Mouse (Mus musculus) megakaryocyte, embryonic 14.5 days (primary cell): ENCODE data around the gene Pros1. TPM values are rescaled to one million over a fixed set of nuclear protein-coding genes. Genes with fewer than 3 reads are reported as not detected.

Experiments
- H3K27me3 ChIP-seq: replicated peaks from 2 replicates; pipeline ENCODE3; 2012; ENCODE audit warnings: inconsistent platforms
- H3K36me3 ChIP-seq: replicated peaks from 2 replicates; pipeline ENCODE3; 2012; ENCODE audit warnings: low read length, inconsistent platforms, mixed read lengths
- H3K4me1 ChIP-seq: 2 replicates; pipeline ENCODE4 v1.6.1; 2012; ENCODE audit warnings: inconsistent platforms
- H3K4me3 ChIP-seq: replicated peaks from 2 replicates; pipeline ENCODE3; 2012; ENCODE audit warnings: moderate library complexity, mild to moderate bottlenecking, inconsistent platforms
- H3K9me3 ChIP-seq: 2 replicates; pipeline ENCODE4 v1.6.1; 2012; ENCODE audit warnings: inconsistent platforms
- FLI1 ChIP-seq: IDR thresholded peaks from 2 replicates; pipeline ENCODE4 v1.6.1; 2012; ENCODE audit warnings: low read length, inconsistent platforms, mixed read lengths
- GATA1 ChIP-seq: IDR thresholded peaks from 3 replicates; pipeline ENCODE4 v1.6.1; 2012; ENCODE audit warnings: mixed read lengths, low read length, inconsistent platforms, borderline replicate concordance
- polyA plus RNA-seq: library from polyadenylated mRNA; stranded (reverse); fragments of >175 nt; gene quantifications from 2 replicates; pipeline ENCODE4 v1.2.3, GENCODE M21; 2012; ENCODE audit warnings: low replicate concordance; ENCODE audit not compliant: insufficient read depth

The Pros1 gene
- polyA plus RNA-seq = 6.5 and 8.4 TPM in 2 replicates

DNA sequence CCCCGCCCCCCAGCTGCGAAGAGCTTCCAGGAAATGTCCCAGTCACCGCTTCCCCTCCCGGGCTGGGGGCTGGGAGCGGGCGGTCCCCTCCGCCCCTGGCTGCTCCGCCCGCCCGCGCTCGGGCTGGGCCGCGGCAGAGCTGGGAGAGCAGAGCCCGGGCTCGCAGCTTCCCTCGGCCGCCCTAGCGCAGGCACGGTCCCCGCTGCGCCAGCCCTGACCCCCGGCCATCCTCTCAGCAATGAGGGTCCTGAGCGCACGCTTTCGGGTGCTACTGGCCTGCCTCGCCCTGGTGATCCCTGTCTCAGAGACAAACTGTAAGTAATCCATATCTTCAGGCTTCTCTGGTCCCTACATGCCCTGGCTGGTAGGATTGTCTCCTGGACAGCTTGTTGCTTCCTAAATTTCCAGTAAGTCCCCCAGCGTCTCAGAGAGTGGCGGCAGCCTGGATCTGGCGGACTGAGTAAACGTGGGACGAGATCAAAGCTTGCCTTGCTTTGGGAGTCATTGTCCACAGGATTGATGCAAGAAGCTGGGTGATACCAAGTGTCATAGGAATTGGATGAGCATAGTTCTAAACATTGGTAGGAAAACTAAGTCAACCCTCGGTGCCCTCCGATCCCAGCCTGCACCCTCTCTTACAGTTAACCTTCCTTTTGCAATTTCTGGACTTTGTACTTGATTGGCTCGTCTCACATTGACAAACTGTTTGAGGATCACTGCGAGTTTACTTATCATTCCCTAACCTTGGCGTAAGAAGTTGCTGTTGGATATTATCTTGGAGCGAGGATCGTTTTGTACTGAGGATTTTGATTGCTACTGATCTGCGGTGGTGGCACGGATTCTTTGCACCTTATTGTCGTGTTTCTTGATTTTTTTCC is at the start of gene Pros1:
Gene Pros1 (plus strand): TSS at position 117 of the 878 bp plus-strand sequence.
- Histone ChIP-seq H3K4me3 (peak within 1 kb of the TSS; percentile 90), H3K4me1 (peaks cover 43% of the 10 kb centered on the region), H3K9me3 (no peaks in the 10 kb centered on the region), H3K27me3 (no peaks in the 10 kb centered on the region), H3K36me3 (peaks cover 4% of the 10 kb centered on the region)
- no peak for TF ChIP-seq GATA1
- TF ChIP-seq FLI1 = no peak

DNA sequence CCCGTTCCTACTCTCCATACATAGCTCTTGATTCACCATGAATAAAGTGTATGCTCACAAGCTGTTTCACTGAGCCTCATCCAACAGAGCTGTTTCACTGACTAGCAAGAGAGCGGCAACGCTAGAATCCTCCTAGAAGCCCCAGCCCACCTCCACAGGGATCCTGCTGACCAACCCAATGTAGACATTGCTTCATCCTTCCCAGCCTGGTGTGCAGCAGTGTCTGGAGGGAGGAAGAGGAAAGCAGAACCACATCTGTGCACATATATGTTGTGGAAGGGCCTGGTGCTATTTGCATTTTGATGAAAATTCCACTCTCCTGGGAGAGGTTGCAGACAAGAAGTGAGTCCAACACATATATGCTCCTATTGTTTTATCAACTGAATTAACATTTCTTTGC is 49.5 kb upstream of the Pros1 start:
- Histone ChIP-seq H3K9me3 (no peaks in the 10 kb centered on the region), H3K4me1 (peaks cover 20% of the 10 kb centered on the region), H3K27me3 (no peaks in the 10 kb centered on the region), H3K4me3 (no peak overlapping the region), H3K36me3 (peaks cover 54% of the 10 kb centered on the region)
- TF ChIP-seq GATA1 (no peak), FLI1 (no peak)

DNA sequence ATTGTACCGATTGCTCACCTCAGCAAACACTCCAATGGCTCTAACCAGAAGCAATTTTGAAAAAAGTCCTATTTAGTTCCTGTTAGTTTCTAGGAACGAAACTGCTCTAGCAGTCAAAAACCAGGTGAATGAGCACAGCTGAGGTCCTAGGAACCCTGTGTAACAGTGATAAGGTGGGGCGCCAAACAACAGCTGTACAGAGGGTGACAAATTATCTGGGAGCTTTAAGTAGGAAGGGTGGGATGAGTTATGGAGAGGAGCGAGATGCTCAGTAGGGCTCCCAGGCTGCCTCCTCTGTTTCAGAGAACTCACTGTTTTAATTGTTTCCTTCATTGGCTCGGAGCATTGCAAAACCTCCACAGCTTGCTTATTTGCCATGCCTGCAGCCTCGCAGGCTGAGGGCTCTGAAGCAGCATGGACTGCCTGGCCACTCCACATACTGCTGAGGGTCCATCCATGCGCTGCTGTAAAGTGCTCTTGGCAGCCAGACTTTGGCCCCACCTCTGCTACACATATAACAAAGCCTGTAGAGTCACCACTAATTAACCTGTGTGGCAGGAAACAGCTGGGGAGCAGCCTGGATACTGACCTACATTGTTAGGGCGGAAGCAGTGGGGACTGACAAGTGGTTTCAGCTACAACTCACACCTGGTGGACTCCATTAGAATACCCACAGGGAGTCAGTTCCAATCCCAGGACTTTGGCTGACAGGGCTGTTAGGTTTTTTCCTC is 46.7 kb upstream of the Pros1 start:
- H3K4me1 ChIP-seq = peaks cover 18% of the 10 kb centered on the region
- H3K4me3 ChIP-seq = peak overlapping the region; percentile 29
- no peaks in the 10 kb centered on the region for H3K27me3 ChIP-seq
- TF ChIP-seq GATA1 = no peak
- no peak for TF ChIP-seq FLI1
- peaks cover 44% of the 10 kb centered on the region for H3K36me3 ChIP-seq
- no peaks in the 10 kb centered on the region for H3K9me3 ChIP-seq

DNA sequence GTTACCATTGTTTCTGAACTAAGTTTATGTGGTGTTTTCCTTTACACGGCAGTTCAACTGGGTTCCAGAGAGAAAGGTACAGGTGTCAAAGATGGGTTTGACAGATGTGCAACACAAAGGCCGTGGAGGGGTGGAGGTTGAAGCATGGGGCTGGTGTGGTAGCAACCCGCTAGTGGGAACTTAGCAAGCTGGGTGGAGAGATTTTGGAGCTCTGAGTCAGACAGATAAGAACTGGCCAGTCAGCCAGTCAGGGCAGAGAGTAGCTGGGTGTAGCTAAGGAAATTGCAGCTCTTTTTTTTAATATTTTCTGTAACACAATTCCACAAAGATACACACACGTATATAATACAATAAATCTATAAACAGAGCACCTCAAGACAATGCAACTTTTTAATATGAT is 43.3 kb upstream of the Pros1 start:
- Histone ChIP-seq H3K9me3 (no peaks in the 10 kb centered on the region), H3K36me3 (peaks cover 18% of the 10 kb centered on the region), H3K4me3 (no peak overlapping the region), H3K4me1 (peaks cover 18% of the 10 kb centered on the region), H3K27me3 (no peaks in the 10 kb centered on the region)
- TF ChIP-seq FLI1 = no peak
- TF ChIP-seq GATA1 = no peak

DNA sequence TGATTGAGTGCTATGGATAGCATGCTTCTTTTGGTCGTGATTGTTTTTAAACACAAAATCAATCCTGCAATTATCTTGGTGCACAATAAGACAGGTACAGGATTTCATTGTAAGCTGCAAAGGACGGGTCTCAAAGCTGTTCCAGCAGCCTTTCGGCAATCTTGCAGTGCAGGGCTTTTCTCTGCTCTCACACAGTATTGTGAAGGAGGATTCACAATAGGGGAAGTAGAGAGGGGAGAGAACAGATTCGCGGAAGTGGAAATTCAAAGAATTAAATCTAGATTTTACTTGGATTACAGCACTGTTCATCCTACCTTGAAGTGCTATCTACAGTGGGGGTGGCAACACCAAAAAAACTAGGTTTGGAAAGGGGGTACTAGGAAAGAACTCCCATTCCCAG is 40.3 kb upstream of the Pros1 start:
- no peak for TF ChIP-seq FLI1
- TF ChIP-seq GATA1 = no peak
- Histone ChIP-seq H3K36me3 (peaks cover 11% of the 10 kb centered on the region), H3K4me3 (no peak overlapping the region), H3K9me3 (no peaks in the 10 kb centered on the region), H3K4me1 (peaks cover 3% of the 10 kb centered on the region; the same call in 1 of the 2 replicates), H3K27me3 (no peaks in the 10 kb centered on the region)

DNA sequence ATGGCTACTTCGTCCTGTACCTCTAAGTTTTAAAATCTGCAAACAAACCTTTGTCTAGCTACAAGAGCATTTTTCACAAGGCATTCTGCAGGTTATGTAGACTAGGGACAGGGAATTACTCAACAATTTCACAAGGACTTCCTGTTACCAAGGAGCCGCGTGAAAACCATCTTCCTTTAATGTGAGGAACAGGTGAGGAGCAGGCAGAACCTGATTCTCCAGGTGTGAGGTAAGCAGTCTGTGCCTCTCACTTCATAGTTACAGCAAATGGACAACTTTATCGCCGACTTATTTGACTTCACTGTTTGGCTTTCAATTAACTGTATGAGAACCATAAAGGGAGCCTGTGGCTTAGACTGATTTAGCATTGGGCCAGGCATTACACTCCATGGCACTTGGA is 39.6 kb upstream of the Pros1 start, which contains the start of gene Stx19:
Gene Stx19 (plus strand): TSS at position 186 of the 400 bp plus-strand sequence.
- Histone ChIP-seq H3K4me1 (peaks cover 3% of the 10 kb centered on the region; the same call in 1 of the 2 replicates), H3K36me3 (peaks cover 11% of the 10 kb centered on the region), H3K4me3 (no peak within 1 kb of the TSS), H3K27me3 (no peaks in the 10 kb centered on the region), H3K9me3 (no peaks in the 10 kb centered on the region)
- TF ChIP-seq GATA1 = no peak
- TF ChIP-seq FLI1 = no peak

DNA sequence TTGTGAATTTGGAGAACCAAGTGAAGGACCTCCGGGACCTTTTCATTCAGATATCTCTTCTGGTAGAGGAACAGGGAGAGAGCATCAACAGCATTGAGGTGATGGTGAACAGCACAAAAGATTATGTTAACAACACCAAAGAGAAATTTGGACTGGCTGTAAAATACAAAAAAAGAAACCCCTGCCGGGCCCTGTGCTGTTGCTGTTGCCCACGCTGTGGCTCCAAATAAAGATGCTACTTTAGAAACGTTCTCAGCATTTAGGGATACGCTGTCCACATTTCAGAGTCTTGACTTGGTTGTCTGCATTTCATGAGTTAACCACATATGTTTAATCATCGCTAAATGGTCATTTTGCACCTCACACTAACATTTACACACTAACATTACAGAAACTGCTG is 31.6 kb upstream of the Pros1 start:
- H3K9me3 ChIP-seq = no peaks in the 10 kb centered on the region
- TF ChIP-seq GATA1 (no peak), FLI1 (no peak)
- H3K27me3 ChIP-seq = no peaks in the 10 kb centered on the region
- H3K36me3 ChIP-seq = peaks cover 10% of the 10 kb centered on the region
- H3K4me3 ChIP-seq = no peak overlapping the region
- H3K4me1 ChIP-seq = peaks cover 6% of the 10 kb centered on the region; the same call in 1 of the 2 replicates

DNA sequence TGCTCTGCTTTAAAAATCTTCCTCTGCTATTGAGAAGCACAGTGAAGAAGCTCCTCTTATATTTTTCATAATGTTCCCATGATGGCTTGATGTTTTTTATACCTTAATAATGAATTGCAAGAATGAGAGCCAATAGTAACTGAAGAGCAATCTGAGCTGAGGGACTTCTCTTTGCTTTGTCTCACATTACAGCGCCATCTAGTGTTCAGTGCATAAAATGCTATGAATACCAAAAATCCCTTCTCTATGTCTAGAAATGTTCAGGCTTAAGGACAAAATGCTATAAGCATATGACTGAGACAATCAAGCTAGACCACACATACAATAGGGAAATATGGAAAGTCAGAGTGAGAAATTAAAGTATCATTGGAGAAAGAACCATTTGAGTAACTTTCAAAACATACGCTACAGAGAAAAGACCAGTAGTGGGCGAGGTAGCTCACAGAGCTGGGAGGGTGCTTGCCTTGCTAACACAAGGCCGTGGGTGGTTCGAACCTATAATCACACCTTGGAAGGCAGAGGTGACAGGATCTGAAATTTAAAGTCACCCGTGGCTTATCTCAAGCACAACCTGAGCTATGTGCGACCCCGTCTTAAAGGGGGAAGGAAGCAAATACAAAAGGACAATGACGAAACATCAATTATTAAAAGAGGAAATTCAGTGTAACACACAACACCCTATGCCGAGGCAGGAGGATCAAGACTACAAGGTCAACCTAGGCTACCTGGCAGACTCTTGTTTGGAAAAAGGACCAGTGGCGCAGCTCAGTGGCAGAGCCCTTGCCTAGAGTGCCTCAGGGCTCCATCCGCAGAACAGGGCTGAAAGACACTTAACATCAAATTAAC is 27.7 kb upstream of the Pros1 start:
- TF ChIP-seq FLI1 (no peak), GATA1 (no peak)
- no peak overlapping the region for H3K4me3 ChIP-seq
- H3K4me1 ChIP-seq = peaks cover 17% of the 10 kb centered on the region
- H3K9me3 ChIP-seq = no peaks in the 10 kb centered on the region
- no peaks in the 10 kb centered on the region for H3K27me3 ChIP-seq
- H3K36me3 ChIP-seq = peaks cover 13% of the 10 kb centered on the region

DNA sequence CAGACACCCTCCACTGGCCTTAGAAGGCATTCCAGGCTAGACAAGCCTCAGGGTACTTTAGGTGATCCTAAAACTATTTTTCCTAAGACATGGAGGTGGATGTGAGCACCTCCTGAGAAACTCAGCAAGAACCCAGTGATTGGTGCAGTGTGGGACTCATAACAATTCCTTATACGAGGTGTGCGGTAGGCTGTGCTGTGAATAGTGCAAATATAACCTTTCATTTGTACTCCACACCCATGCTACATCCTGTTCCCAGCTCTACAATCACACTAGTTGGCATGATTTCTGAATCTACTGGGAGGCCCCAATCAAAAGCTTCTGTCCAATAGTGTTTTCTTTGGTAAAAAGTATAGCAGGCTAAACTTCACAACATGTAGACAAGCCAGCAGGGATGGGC is 22.1 kb upstream of the Pros1 start:
- Histone ChIP-seq H3K36me3 (peaks cover 3% of the 10 kb centered on the region), H3K4me3 (no peak overlapping the region), H3K4me1 (peaks cover 41% of the 10 kb centered on the region), H3K27me3 (no peaks in the 10 kb centered on the region), H3K9me3 (no peaks in the 10 kb centered on the region)
- no peak for TF ChIP-seq GATA1
- TF ChIP-seq FLI1 = no peak
